Mouse (Mus musculus): ENCODE measurements at regions not wholly inside any gene's neighbourhood (a gene's known extent, or its start where the extent isn't known, plus 50 kb on each side); places are given as distances from the start of the nearest gene placed in this dataset.

DNA sequence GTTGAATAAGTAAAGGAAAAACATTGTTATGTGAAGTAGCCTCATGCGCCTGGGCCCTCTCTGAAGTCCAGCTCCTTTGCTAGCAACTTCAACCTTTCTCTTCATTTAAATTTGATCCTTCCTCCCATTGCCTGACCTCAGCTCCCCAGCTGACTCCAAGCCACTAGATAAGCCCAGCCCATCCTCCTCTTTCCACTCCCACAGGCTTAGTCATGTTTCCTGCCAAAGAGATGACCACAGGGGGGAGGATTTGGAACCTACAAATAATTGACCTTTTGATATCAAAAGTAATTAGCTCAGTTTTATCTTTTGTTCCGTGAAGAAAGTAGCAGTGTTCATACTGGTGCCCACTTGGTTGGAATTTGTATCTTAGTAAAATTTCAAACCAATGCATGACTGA, 345.7 kb upstream of the Zmiz1 start:
- no peak for TF ChIP-seq CTCF (IDR thresholded peaks at IDR 0.05; ENCODE audit: borderline replicate concordance, extremely low read depth, insufficient read depth, insufficient read length)

DNA sequence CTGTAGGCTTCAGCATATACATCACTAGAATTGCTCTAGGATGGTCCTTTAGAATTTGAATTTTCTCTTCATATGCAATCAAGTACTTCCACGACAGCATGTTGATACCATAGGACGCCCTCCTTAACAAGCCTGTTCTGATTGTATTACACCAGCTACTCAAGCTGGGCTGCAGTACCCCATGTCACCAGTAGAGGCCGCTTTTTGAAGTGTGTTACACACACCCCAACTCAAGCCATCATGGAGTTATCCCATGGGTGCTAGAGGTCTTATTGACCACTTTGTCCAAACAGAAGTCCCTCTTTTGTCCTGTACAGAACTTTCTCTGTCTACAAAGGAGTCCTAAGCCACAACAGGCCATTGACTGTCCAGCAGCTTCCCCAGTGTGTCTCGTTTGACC, 342.6 kb upstream of the Zmiz1 start:
- peak; percentile 58 for DNase-seq (ENCODE audit: low read depth)
- no peak for TF ChIP-seq POLR2A (IDR thresholded peaks at IDR 0.05; ENCODE audit: borderline replicate concordance, extremely low read depth, insufficient read depth, insufficient read length, poor library complexity, severe bottlenecking)
- peak; percentile 84; the same call in 1 of the 2 replicates for TF ChIP-seq CTCF (IDR thresholded peaks at IDR 0.05; ENCODE audit: borderline replicate concordance, extremely low read depth, insufficient read depth, insufficient read length)

More for the DNA sequence above, 345.7 kb upstream of the Zmiz1 start:
- DNase-seq (ENCODE audit: low read depth) = no peak

DNA sequence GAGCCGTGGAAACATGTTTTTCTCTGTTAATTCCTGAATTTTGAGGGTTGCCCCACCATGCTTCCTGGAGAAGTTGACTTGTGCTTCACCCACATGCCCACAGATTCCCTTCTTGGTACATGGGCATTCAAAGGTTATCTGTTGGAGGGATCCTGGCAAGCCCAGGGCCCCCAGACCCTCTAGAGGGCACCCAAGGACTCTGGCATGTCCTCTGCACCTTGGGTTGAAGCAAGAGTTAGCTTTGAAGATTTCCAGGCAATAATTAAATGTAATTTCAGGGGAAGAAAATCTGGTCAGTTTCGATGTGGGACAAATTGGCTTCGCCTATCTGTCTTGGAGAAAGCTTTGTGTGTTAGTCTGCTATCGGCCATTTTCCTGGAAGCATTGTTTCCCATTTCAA, 339.0 kb upstream of the Zmiz1 start:
- TF ChIP-seq POLR2A (IDR thresholded peaks at IDR 0.05; ENCODE audit: borderline replicate concordance, extremely low read depth, insufficient read depth, insufficient read length, poor library complexity, severe bottlenecking) = no peak
- TF ChIP-seq CTCF (IDR thresholded peaks at IDR 0.05; ENCODE audit: borderline replicate concordance, extremely low read depth, insufficient read depth, insufficient read length) = peak; percentile 29; the same call in 1 of the 2 replicates
- DNase-seq (ENCODE audit: low read depth) = peak; percentile 53

DNA sequence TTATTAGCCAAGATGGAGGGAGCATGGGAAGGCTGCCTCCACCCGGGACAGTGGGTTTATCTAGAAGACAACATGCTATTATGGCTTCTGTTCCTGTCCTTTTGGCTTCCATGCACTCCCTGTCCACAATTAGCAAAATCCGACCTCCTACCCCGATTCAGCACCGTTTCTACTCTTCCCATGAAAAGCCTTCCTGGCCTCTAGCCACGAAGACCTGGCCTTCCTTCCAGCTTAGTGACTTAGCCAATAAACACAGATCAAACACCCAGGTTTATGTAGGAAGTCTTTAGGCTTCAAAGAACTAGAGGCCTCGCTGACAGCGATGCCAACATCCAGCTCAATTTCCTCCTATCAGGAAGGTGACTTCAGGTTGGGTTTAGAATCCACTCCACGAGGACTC, 338.5 kb upstream of the Zmiz1 start:
- DNase-seq (ENCODE audit: low read depth) = no peak
- TF ChIP-seq CTCF (IDR thresholded peaks at IDR 0.05; ENCODE audit: borderline replicate concordance, extremely low read depth, insufficient read depth, insufficient read length) (no peak), POLR2A (IDR thresholded peaks at IDR 0.05; ENCODE audit: borderline replicate concordance, extremely low read depth, insufficient read depth, insufficient read length, poor library complexity, severe bottlenecking) (no peak)

DNA sequence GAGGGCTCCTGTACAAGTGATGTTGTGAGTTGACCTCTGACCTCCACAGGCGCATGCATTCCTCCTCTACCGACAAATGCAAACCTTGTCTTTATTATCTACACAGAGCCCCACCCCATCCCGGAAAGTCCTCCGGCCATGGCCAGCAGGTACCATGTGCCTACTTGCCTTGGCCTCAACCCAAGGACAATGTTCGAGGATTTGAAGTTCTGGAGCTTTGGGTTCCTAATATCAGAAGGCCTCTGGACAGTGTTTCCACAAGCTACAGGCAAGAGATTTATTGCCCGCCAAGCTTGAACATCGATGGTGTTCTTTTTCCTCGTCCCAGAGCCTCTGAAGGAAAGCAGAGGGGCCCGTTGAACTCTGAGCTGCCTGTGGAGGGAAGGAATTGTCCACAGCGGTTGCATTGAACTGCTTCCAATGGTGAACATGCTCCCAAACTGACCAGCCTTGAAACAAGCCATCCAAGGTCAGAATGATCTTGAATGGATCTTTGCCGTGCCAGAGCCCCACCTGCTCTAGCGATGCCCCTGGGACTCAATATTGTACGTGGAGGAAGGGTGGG, 335.9 kb upstream of the Zmiz1 start:
- TF ChIP-seq CTCF (IDR thresholded peaks at IDR 0.05; ENCODE audit: borderline replicate concordance, extremely low read depth, insufficient read depth, insufficient read length) (no peak), POLR2A (IDR thresholded peaks at IDR 0.05; ENCODE audit: borderline replicate concordance, extremely low read depth, insufficient read depth, insufficient read length, poor library complexity, severe bottlenecking) (no peak)
- no peak for DNase-seq (ENCODE audit: low read depth)

DNA sequence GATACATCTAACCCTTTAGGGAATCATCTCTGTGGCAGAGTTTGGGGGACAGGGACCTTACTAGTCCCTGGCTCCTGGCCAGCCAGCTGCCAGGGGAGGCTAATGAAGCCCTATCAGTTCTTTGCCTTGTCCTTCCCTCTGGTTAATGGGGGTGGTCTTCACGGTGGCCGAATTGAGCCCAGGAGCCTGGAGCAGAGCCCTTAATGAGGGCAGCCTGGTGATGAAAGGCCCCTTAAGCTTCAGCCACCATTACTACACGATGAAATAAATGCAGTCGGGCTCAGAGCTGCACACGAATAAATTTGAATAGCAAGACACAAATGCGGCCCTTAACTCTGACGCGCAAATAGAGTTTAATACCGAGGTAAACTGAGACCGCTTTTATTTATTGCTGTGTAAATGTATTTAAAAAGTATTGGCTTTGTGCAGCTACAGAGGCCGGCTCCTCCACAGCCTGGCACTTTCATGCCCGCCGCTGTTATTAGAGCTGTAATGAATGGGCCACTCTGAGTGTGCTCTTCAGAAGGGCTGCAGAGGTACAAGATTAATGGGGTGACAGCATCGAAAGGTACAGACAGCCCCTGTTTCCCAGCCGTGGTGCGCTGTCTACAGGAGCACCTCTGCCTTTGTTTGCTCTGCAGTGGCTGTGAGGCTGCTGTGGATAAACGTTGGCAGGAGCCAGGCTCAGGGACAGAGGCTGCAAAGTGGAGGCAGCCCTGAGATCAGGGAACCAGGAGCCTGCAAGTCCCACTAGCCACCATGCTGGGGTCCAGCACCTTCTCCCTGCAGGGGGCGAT, 335.2 kb upstream of the Zmiz1 start:
- DNase-seq (ENCODE audit: low read depth) = peak; percentile 79
- no peak for TF ChIP-seq CTCF (IDR thresholded peaks at IDR 0.05; ENCODE audit: borderline replicate concordance, extremely low read depth, insufficient read depth, insufficient read length)
- TF ChIP-seq POLR2A (IDR thresholded peaks at IDR 0.05; ENCODE audit: borderline replicate concordance, extremely low read depth, insufficient read depth, insufficient read length, poor library complexity, severe bottlenecking) = no peak

DNA sequence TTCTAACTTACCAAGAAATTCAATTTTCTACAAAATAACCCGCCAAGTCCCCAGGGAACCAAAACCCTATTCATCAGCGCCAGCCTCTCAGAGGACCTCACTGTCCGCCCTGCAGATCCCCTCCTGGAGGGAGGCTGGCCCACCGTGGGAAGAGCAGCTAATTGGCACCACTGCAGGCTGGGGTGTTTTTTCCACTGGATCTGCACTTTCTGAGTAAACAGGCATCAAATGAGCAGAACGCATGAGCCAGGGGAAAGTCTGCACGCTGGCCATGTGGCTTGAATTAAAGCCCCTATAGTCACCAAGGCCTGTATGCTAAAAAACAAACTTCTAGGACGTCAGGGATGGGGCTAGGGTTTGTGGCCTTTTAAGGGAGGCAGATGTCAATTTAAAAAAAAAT, 332.4 kb upstream of the Zmiz1 start:
- TF ChIP-seq CTCF (IDR thresholded peaks at IDR 0.05; ENCODE audit: borderline replicate concordance, extremely low read depth, insufficient read depth, insufficient read length) = no peak
- no peak for TF ChIP-seq POLR2A (IDR thresholded peaks at IDR 0.05; ENCODE audit: borderline replicate concordance, extremely low read depth, insufficient read depth, insufficient read length, poor library complexity, severe bottlenecking)
- DNase-seq (ENCODE audit: low read depth) = peak; percentile 80

DNA sequence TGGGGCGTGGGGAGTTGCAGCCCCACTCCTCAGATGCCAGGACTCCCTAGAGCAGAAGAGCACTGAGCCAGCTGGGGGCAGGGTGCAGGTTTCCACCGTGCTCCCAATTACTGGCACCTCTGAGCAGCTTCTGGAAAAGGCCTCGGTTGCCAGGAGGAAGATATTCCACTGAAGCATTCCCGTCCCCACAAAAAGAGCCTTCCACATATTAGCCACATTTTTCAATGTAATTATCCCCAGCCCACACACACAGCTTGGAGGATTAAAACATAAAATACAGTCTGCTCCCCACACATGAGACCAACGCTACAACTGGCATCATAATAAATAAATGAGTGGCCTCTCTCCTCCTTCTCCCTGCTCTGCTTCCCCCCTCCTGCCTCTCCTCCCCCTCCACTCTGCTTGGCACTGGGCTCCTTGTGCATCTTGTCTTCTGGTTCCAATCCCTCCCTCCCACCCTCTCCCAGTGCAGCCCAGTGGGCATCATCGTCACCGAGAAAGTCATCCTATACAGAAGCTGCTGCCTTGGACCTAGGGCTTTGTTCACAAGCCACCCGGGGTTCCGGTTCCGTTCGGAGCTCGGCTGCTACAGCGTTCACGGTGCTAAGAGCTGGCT, 331.3 kb upstream of the Zmiz1 start:
- TF ChIP-seq CTCF (IDR thresholded peaks at IDR 0.05; ENCODE audit: borderline replicate concordance, extremely low read depth, insufficient read depth, insufficient read length) = no peak
- no peak for TF ChIP-seq POLR2A (IDR thresholded peaks at IDR 0.05; ENCODE audit: borderline replicate concordance, extremely low read depth, insufficient read depth, insufficient read length, poor library complexity, severe bottlenecking)
- peak; percentile 86 for DNase-seq (ENCODE audit: low read depth)

DNA sequence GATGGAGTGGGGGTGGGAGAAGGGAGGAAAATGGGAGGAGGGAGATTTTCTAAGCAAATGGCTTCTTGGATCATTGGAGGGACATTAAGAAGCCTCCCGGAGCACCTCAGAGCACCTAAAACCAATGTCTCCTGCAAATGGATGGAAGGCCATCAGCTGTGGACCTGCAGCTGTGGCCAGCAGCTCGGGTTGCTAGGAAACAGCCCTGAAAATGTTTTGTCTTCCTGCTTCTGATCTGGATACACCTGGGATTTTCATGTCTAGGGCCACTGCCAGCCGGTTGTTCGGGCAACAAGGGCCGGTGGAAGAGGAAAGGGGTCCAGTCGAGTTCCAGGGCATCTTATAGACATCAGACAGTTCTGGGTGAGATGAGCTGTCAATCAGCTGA, 330.8 kb upstream of the Zmiz1 start:
- TF ChIP-seq POLR2A (IDR thresholded peaks at IDR 0.05; ENCODE audit: borderline replicate concordance, extremely low read depth, insufficient read depth, insufficient read length, poor library complexity, severe bottlenecking) (no peak), CTCF (IDR thresholded peaks at IDR 0.05; ENCODE audit: borderline replicate concordance, extremely low read depth, insufficient read depth, insufficient read length) (no peak)
- peak; percentile 68 for DNase-seq (ENCODE audit: low read depth)

DNA sequence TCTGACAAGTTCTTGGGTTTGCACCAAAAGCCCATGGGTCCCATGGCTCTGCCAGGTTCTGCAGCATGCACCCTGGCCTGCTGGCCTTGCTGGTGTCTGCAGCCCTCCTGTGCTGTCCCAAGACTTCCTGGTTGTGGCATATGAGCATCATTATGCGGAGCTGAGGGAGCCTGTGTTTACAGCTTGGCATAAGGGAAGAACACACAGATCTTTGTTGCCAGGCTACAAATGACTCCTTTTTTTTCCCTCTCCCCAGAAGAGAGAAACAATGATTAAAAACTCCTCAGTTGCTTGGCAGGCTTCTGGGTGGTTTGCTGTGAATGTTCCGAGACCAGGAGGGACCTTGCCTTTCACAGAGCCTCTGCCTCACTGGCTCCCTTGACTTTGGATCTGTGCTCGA, 323.6 kb upstream of the Zmiz1 start:
- TF ChIP-seq CTCF (IDR thresholded peaks at IDR 0.05; ENCODE audit: borderline replicate concordance, extremely low read depth, insufficient read depth, insufficient read length) = no peak
- no peak for TF ChIP-seq POLR2A (IDR thresholded peaks at IDR 0.05; ENCODE audit: borderline replicate concordance, extremely low read depth, insufficient read depth, insufficient read length, poor library complexity, severe bottlenecking)
- DNase-seq (ENCODE audit: low read depth) = peak; percentile 77

DNA sequence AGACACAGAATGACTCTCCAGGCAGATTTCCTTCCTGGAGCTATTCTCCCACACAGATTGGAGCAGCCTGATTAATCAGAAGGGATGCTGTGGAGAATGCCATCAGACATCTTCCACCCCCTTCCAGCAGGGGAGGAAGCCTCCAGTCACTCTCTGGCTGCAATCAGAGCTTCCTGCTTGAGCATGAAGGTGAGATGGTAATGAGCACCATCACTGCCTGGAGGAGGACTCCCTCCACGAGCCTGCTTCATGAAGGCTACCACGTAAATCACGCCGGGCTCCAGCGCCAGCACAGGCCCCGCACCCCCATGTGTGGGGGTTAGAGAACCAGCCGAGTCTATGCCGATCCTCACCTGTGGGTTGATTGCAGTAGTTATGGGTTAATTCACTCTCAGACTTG, 321.7 kb upstream of the Zmiz1 start:
- DNase-seq (ENCODE audit: low read depth) = no peak
- TF ChIP-seq CTCF (IDR thresholded peaks at IDR 0.05; ENCODE audit: borderline replicate concordance, extremely low read depth, insufficient read depth, insufficient read length) (no peak), POLR2A (IDR thresholded peaks at IDR 0.05; ENCODE audit: borderline replicate concordance, extremely low read depth, insufficient read depth, insufficient read length, poor library complexity, severe bottlenecking) (no peak)

DNA sequence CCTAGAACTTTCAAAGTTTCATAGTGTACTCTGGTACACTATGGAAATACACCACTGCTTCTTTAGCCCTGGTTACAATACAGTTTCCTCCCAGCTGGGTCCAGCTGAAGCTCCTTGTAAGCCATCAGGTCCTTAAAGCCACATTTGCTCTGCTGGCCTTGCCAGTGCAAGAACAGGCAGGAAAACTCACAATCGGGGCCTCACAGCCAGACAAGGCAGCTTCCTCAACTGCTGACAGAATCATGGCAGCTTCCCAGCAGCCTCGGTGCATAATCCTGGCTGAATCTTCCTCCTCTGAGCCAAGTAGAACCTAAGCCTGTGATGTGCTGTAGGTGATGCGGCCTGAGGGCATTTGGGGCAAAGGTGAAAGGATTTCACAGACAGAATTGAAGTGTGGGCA, 320.5 kb upstream of the Zmiz1 start:
- TF ChIP-seq POLR2A (IDR thresholded peaks at IDR 0.05; ENCODE audit: borderline replicate concordance, extremely low read depth, insufficient read depth, insufficient read length, poor library complexity, severe bottlenecking) (no peak), CTCF (IDR thresholded peaks at IDR 0.05; ENCODE audit: borderline replicate concordance, extremely low read depth, insufficient read depth, insufficient read length) (no peak)
- peak; percentile 78 for DNase-seq (ENCODE audit: low read depth)

All from brain, embryonic 14.5 days (tissue).